Comparison of ENCODE assay signal across 24 mouse cellular contexts in genomic region chr1:126982805-126983204, GRCm38 (mm10).
"Had no signal": no experiment of that assay in that cellular context is flagged by ENCODE, and none has a peak within 500 bp of the region (broad histone marks: within the 10 kb centered on the region; RNA-seq: fewer than 3 reads in every experiment).

No protein-coding gene starts in this region.

- H3K27ac ChIP-seq: left cerebral cortex, adult 2 months; limb, embryonic 12.5 days; limb, embryonic 15.5 days; liver, embryonic 14.5 days; macrophage; midbrain, embryonic 15.5 days; stomach, postnatal 0 days had no signal

- H3K9ac ChIP-seq: limb, embryonic 12.5 days; limb, embryonic 15.5 days; liver, embryonic 14.5 days; liver, postnatal 0 days; lung, embryonic 14.5 days; midbrain, embryonic 15.5 days had no signal

- H3K9me3 ChIP-seq: limb, embryonic 12.5 days; limb, embryonic 15.5 days; midbrain, embryonic 15.5 days had no signal

- ATAC-seq: liver, postnatal 0 days; lung, postnatal 0 days; midbrain, embryonic 15.5 days had no signal

- H3K4me3 ChIP-seq: left cerebral cortex, adult 2 months; limb, embryonic 12.5 days; limb, embryonic 15.5 days; midbrain, embryonic 15.5 days; myocyte had no signal

- H3K4me2 ChIP-seq: limb, embryonic 12.5 days; limb, embryonic 15.5 days; liver, embryonic 11.5 days; lung, embryonic 14.5 days; midbrain, embryonic 15.5 days had no signal

- H3K27me3 ChIP-seq: limb, embryonic 12.5 days; limb, embryonic 15.5 days; midbrain, embryonic 15.5 days had no signal

- H3K4me1 ChIP-seq: limb, embryonic 12.5 days; limb, embryonic 15.5 days; midbrain, embryonic 15.5 days had no signal

- DNase-seq: kidney, adult 18-20 months; kidney, adult 9 months; kidney, postnatal 10 days; kidney, postnatal 36 days; layer of hippocampus, postnatal 36 days; left cerebral cortex, postnatal 4 days; liver, postnatal 0 days; lung, embryonic 14.5 days; right cerebral cortex, adult 18-20 months; right cerebral cortex, postnatal 14 days; right cerebral cortex, postnatal 4 days; thymus, adult 2 months; thymus, postnatal 14 days; thymus, postnatal 4 days had no signal

- H3K36me3 ChIP-seq: limb, embryonic 12.5 days; limb, embryonic 15.5 days; midbrain, embryonic 15.5 days had no signal
